Comparison of ENCODE assay signal across 11 mouse cellular contexts in the genomic region with DNA sequence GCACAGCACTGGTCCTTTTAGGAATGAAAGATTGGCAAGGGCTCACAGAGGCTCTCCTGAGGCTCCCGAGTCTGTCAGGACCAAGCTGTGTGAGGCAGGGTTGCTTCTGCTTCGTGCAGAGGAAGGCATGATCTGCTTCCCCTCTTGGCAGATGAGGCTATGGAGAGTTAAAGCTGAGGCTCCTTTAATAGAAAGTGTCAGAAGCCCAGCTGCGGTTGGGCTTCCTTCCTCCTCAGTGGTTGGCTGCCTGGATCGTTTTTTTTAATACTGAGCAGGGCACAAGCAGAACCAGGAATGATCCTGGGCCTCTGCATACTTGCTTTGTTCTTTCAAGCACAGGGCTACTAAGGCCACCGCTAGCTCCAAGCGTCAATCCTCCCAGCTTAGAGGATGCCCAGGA. TPM values are rescaled to one million over a fixed set of nuclear protein-coding genes. Genes with fewer than 3 reads are reported as not detected.
DNase-seq lines count a peak whose midpoint lies in the region; ATAC-seq and TF ChIP-seq lines count a peak whose summit lies in the region.
"Had no signal": no experiment of that assay in that cellular context is flagged by ENCODE, and none has a peak within 500 bp of the region (broad histone marks: within the 10 kb centered on the region; RNA-seq: fewer than 3 reads in every experiment).

No protein-coding gene starts in this region.

- no peak overlapping the region for H3K4me3 ChIP-seq in liver, embryonic 15.5 days (replicated peaks)
- H3K4me3 ChIP-seq in small intestine, adult 2 months (ENCODE audit: low read depth, low read length), result no peak overlapping the region
- no peak overlapping the region for H3K4me3 ChIP-seq in cerebellum, adult 2 months (replicated peaks; ENCODE audit: insufficient read depth, low read depth, low read length)

- no peak overlapping the region for H3K9ac ChIP-seq in liver, embryonic 15.5 days

- H3K27ac ChIP-seq in liver, embryonic 15.5 days (replicated peaks), result no peak overlapping the region
- H3K27ac ChIP-seq in small intestine, adult 2 months (ENCODE audit: insufficient read depth, low read depth, low read length), result peak overlapping the region; percentile 96; the same call in 1 of the 2 replicates
- no peak overlapping the region for H3K27ac ChIP-seq in cerebellum, adult 2 months (ENCODE audit: insufficient read depth, low read length)

- no peak for DNase-seq in frontal cortex, postnatal 14 days (ENCODE audit: low spot score in 2 of 2)
- peak; percentile 53 to 58 for DNase-seq in right cerebral cortex, postnatal 10 days (ENCODE audit: low spot score in 2 of 2)
- no peak for DNase-seq in right cerebral cortex, adult 18-20 months
- no peak for DNase-seq in cerebellum, adult 18-20 months
- DNase-seq in cerebellum, adult 2 months, result no peak
- DNase-seq: adrenal gland, postnatal 25 days had no signal

- ATAC-seq in frontal cortex, adult (ENCODE audit: low TSS enrichment), result peak; percentile 50
- peak; percentile 29; the same call in 1 of the 2 replicates for ATAC-seq in liver, embryonic 15.5 days (ENCODE audit: insufficient read depth)

- 0 out of 2 replicates have a peak, but pooled peaks cover 2% of the 10 kb centered on the region for H3K36me3 ChIP-seq in liver, embryonic 15.5 days (replicated peaks)
- H3K36me3 ChIP-seq in small intestine, adult 2 months (ENCODE audit: control insufficient read depth, insufficient read depth, low read length), result no peaks in the 10 kb centered on the region; the same call in 1 of the 2 replicates

- no peaks in the 10 kb centered on the region for H3K9me3 ChIP-seq in liver, embryonic 15.5 days (replicated peaks)

- no peak for TF ChIP-seq POLR2A in small intestine, adult 2 months (IDR thresholded peaks at IDR 0.05; ENCODE audit: low read depth, low read length)
- no peak for TF ChIP-seq POLR2A in cerebellum, adult 2 months (IDR thresholded peaks at IDR 0.05; ENCODE audit: borderline replicate concordance, insufficient read depth, low read length)

- TF ChIP-seq CTCF in small intestine, adult 2 months (IDR thresholded peaks at IDR 0.05; ENCODE audit: extremely low read depth, insufficient read length, insufficient replicate concordance, low read depth, low read length), result no peak
- no peak for TF ChIP-seq CTCF in cerebellum, adult 2 months (IDR thresholded peaks at IDR 0.05; ENCODE audit: borderline replicate concordance, insufficient read depth, low read depth, low read length)

- WGBS in liver, embryonic 15.5 days (ENCODE audit: insufficient replicate concordance), result 26% methylated on average over 6 of the region's 6 CpGs
- 46% methylated on average over 6 of the region's 6 CpGs for WGBS in small intestine, adult 2 months
- 33% methylated on average over 6 of the region's 6 CpGs for WGBS in cerebellum, adult 2 months

- peaks cover 17% of the 10 kb centered on the region for H3K4me1 ChIP-seq in liver, embryonic 15.5 days (replicated peaks)
- H3K4me1 ChIP-seq in small intestine, adult 2 months (ENCODE audit: control insufficient read depth, insufficient read depth, insufficient read length, low read length), result peaks cover 52% of the 10 kb centered on the region
- no peaks in the 10 kb centered on the region; the same call in 1 of the 2 replicates for H3K4me1 ChIP-seq in cerebellum, adult 2 months (ENCODE audit: control insufficient read depth, insufficient read depth, low read length)

- H3K4me2 ChIP-seq in liver, embryonic 15.5 days, result no peak overlapping the region

- H3K27me3 ChIP-seq in liver, embryonic 15.5 days, result no peaks in the 10 kb centered on the region
- H3K27me3 ChIP-seq in small intestine, adult 2 months (ENCODE audit: control insufficient read depth, insufficient read depth, low read length), result no peaks in the 10 kb centered on the region
- H3K27me3 ChIP-seq in cerebellum, adult 2 months (ENCODE audit: control insufficient read depth, insufficient read depth, low read length), result no peaks in the 10 kb centered on the region

RNA-seq across cellular contexts. Expression of gene Phxr2, which starts 4.5 kb away (rescaled TPM):
- polyA plus RNA-seq in liver, embryonic 15.5 days (2015; fragmentation: Nextera tagmentation; extraction: Ambion mirVana), result not detected in 2 replicates
- polyA plus RNA-seq in small intestine, adult 2 months (2012; rRNA removed), result not detected in 2 replicates
- not detected in 2 replicates for polyA plus RNA-seq in cerebellum, adult 2 months (2012; rRNA removed)
- polyA plus RNA-seq: frontal cortex, adult 2 months; large intestine, adult 2 months had no signal

RNA-seq across cellular contexts. Expression of gene Galnt4, which starts 22.7 kb away (rescaled TPM):
- polyA plus RNA-seq in liver, embryonic 15.5 days (2015; fragmentation: Nextera tagmentation; extraction: Ambion mirVana), result 2.7 and 3.2 TPM in 2 replicates
- 2.6 and 3.4 TPM in 2 replicates for polyA plus RNA-seq in small intestine, adult 2 months (2012; rRNA removed)
- 1.5 and 1.8 TPM in 2 replicates for polyA plus RNA-seq in cerebellum, adult 2 months (2012; rRNA removed)

RNA-seq across cellular contexts. Expression of gene Poc1b, which starts 23.8 kb away (rescaled TPM):
- 5.0 and 5.8 TPM in 2 replicates for polyA plus RNA-seq in liver, embryonic 15.5 days (2015; fragmentation: Nextera tagmentation; extraction: Ambion mirVana)
- polyA plus RNA-seq in small intestine, adult 2 months (2012; rRNA removed), result 3.6 and 5.5 TPM in 2 replicates
- polyA plus RNA-seq in cerebellum, adult 2 months (2012; rRNA removed), result 10.0 and 11.8 TPM in 2 replicates

Comparison
In these comparisons a context has a peak if more than half of its experiments do, and no peak if none do; other contexts are left out.
1. DNase-seq: peak in right cerebral cortex, postnatal 10 days (2 of 2); none in frontal cortex, postnatal 14 days (0 of 2), right cerebral cortex, adult 18-20 months (single experiment), cerebellum, adult 18-20 months (0 of 2) and cerebellum, adult 2 months (0 of 2).